Mouse (Mus musculus) T-helper 1 cell (primary cell): Measurements from ENCODE around the gene Tmcc3.

Experiments used
- in situ Hi-C: fragments of 300-600 bp; cut with MboI, MseI; formaldehyde crosslinking; loops from one replicate; pipeline ENCODE4 v1.15.1; 2025; ENCODE audit warnings: high pct_unique_total_duplicates

The Tmcc3 gene

DNA sequence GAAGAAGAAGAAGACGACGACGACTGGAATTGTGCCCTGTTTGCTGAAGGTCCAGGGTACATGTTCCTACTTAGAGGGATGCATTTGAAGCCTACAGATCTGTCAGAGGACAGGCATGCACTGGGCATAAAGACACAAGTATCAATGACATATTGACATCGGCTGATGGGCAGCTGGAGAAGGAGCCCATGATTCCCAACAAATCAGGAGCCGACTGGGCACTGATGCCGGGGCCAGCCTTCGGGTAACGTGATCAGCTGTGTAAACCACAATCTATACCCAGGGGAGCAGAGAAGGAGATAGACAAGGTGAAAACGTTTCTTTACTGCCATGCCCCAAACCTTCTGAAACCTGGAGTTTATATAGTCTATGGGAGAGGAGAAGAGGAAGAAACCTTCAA, 313.3 kb downstream of the Tmcc3 start:
- in situ Hi-C loops, result no loop called here

DNA sequence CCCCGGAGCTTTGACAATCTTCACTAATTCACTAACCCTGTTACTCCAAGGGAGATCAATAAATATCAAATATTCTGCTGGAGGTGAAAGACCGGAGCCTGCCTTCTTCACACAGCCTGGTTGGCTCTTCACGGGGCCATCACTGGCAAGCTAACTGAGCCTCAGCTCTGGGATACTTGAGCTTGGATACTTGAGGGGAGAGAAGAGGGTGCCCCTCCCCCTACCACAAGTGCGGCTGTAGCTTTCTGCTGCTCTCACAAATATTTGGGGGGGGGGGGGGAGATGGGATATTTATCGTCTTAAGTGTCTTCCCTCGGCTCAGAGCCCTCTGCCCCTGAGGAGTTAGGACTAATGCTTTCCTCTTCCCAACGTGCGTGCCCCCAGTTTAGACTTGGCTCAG, 313.9 kb downstream of the Tmcc3 start:
- in situ Hi-C loops, result no loop called here

DNA sequence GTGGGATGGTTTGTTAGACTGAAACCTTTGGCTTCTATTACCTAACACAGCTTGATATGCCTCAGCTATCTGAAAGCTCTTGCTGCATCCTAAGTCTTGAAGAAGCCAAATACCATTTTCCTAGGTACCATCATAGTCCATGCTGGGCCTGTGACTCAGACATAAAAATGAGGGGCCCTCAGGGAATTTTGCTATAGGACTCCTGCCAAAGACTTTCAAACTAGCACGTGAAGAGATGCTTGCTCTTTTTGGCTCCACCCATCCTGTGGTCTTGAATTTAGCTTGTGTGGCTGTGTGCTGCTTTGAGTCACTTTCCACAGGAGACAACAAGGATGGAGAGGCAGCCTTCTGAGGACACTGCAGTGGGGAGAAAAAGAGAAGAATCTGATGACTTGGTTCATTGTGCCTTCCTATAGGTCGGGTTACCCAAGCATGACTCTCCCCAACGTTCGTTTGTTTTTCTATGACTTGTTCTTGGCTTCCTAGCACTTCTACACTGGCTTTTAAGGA, 319.1 kb downstream of the Tmcc3 start:
- in situ Hi-C loops, result no loop called here

DNA sequence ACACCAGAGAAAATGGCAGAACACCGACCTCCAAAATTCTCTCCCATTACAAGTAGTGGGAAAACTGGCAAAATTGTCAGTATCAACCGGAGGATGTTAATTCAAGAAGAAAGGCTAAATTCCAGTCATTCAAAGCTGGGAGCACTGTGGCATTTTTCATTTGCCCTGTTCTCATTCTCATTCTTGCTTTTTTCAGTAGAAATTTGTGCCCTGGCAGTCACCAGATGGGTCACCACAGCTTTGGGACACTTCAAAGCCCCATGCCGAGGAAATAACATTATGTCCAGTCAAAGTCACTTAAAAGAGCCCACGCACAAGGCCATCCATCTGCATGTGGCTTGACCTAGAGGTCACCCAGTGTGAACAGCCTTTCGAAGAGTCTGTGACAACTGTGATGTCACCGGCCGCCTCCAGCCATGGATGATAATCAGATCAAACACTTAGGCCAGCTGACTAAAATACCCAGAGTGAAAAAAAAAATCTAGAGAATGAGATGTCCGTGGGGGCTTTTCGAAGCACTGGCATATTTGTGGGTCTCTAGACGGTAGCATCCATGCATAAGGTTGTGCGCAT, 319.9 kb downstream of the Tmcc3 start:
- in situ Hi-C loops, result no loop called here

DNA sequence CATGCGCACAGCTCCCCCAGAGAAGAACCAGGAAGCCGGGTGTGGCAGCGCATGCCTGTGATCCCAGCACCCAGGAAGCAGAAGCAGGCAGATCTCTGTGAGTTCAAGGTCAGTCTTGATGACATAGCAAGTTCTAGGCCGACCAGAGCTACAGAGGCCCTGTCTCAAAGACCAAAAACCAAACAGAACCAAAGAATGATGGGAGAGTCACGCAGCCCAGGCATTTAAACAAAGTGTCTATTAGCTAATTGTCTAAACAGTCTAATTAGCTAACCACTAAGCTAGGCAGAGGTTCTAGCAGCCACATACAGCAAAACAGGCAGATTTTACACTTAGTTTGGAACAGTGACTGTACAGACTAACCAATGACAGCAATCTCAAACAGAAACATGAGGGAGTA, 320.5 kb downstream of the Tmcc3 start:
- in situ Hi-C loops, result no loop called here

DNA sequence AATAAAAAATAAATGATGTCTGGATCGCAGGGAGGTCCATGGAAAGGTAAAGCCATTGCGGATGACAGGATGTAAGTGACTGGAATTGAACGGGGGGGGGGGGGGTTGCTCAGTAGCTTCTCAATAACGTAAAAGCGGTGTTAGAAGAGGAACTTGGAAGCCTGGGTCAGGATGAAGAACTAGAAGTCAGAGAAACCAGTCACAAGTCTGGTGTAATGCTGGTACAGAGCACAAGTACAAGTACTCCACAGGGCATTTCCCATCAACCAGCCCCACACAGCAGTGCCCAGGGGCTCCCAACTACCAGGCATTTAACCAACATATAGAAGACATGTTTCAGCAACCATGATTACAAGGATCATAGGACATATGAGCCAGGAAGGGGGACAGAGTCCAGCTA, 326.9 kb downstream of the Tmcc3 start:
- in situ Hi-C loops, result no loop called here

DNA sequence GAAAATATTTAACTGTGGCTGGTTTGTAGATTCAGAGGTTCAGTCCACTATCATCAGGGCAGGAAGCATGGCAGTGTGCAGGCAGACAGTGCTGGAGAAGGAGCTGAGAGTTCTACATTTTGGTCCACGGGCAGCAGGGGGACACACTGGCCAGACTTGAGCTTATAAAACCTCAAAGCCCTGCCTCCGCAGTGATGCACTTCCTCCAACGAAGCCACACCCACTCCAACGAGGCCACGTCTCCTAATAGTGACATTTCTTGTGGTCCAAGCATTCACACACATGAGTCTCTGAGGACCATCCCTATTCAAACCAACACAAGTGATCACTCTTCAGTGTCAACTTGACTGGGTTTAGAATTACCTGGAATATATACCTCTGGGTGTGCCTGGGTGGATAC, 327.5 kb downstream of the Tmcc3 start:
- in situ Hi-C loops, result no loop called here

DNA sequence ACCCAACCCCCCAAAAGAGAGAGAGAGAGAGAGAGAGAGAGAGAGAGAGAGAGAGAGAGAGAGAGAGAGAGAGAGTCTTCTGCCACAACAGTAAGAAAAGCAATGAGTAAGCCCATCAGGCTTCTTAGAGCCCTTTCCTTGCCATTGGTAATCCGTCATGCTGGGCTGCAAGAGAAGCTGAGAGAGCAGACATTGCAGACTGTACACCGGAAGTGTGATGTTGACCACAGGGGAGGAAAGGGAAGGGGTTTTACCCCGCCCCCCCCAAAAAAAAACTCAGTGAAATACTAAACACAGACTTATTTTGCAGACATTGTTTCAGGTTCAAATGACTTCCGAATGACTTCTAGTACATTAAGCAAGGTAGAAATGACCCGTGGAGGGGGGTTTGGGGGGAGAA, 328.3 kb downstream of the Tmcc3 start:
- in situ Hi-C loops, result no loop called here
